Mouse (Mus musculus) cerebellum, postnatal 14 days (tissue): ENCODE measurements at regions not wholly inside any gene's neighbourhood (a gene's known extent, or its start where the extent isn't known, plus 50 kb on each side); places are given as distances from the start of the nearest gene placed in this dataset.
A peak's percentile ranks its signal among the peaks of the same experiment; 100 is the strongest.

Experiments used
- DNase-seq, 2 experiments: peaks; one replicate each; pipeline ENCODE4 v3.0.0; 2021; ENCODE audit warnings: mixed read lengths in 2 of 2

- DNase-seq = peak; percentile 65 to 71
Observed at GRCm38 (mm10) chr6:139391307-139391706, 110.5 kb downstream of the Rergl start.

GRCm38 (mm10) chr6:139350939-139351338, 150.8 kb downstream of the Rergl start:
- DNase-seq = no peak

- DNase-seq = no peak
Observed at GRCm38 (mm10) chr6:139325226-139325625, 176.6 kb downstream of the Rergl start.

GRCm38 (mm10) chr6:139307651-139308050, 194.1 kb downstream of the Rergl start:
- no peak for DNase-seq

GRCm38 (mm10) chr6:139304306-139304705, 197.5 kb downstream of the Rergl start:
- no peak for DNase-seq

GRCm38 (mm10) chr6:139295701-139296100, 206.1 kb downstream of the Rergl start:
- DNase-seq = no peak

- no peak for DNase-seq
Observed at GRCm38 (mm10) chr6:139279093-139279492, 222.7 kb downstream of the Rergl start.

GRCm38 (mm10) chr6:139275512-139275911, 226.3 kb downstream of the Rergl start:
- DNase-seq = peak in 1 of 2 experiments; percentile 1

GRCm38 (mm10) chr6:139253704-139254103, 248.1 kb downstream of the Rergl start:
- no peak for DNase-seq

- peak; percentile 77 to 78 for DNase-seq
Observed at GRCm38 (mm10) chr6:139248920-139249547, 252.7 kb downstream of the Rergl start.

GRCm38 (mm10) chr6:139226127-139226526, 275.6 kb downstream of the Rergl start:
- no peak for DNase-seq

- no peak for DNase-seq
Observed at GRCm38 (mm10) chr6:139214488-139214887, 287.3 kb downstream of the Rergl start.

GRCm38 (mm10) chr6:139210256-139210655, 291.5 kb downstream of the Rergl start:
- no peak for DNase-seq

- DNase-seq = no peak
Observed at GRCm38 (mm10) chr6:139198601-139199000, 303.2 kb downstream of the Rergl start.

GRCm38 (mm10) chr6:139186431-139186830, 315.3 kb downstream of the Rergl start:
- DNase-seq = no peak

- no peak for DNase-seq
Observed at GRCm38 (mm10) chr6:139160352-139160751, 341.4 kb downstream of the Rergl start.

- no peak for DNase-seq
Observed at GRCm38 (mm10) chr6:139159741-139160140, 342.0 kb downstream of the Rergl start.

- DNase-seq = no peak
Observed at GRCm38 (mm10) chr6:139154802-139155201, 347.0 kb downstream of the Rergl start.

- no peak for DNase-seq
Observed at GRCm38 (mm10) chr6:139135693-139136092, 366.1 kb downstream of the Rergl start.

- DNase-seq = no peak
Observed at GRCm38 (mm10) chr6:139132083-139132679, 369.6 kb downstream of the Rergl start.

GRCm38 (mm10) chr6:139108263-139108662, 393.5 kb downstream of the Rergl start:
- no peak for DNase-seq

GRCm38 (mm10) chr6:139103397-139103796, 398.4 kb downstream of the Rergl start:
- no peak for DNase-seq

- no peak for DNase-seq
Observed at GRCm38 (mm10) chr6:139099273-139099672, 402.5 kb downstream of the Rergl start.

GRCm38 (mm10) chr6:139075433-139075832, 417.1 kb upstream of the Igbp1b start:
- DNase-seq = peak in 1 of 2 experiments; percentile 33

- no peak for DNase-seq
Observed at GRCm38 (mm10) chr6:139027696-139028095, 369.4 kb upstream of the Igbp1b start.
